Mouse (Mus musculus) small intestine, adult 2 months (tissue): ENCODE results near the gene Stub1.

Experiments used
- CTCF ChIP-seq: fragments of 200-500 bp; IDR thresholded peaks from 2 replicates; pipeline ENCODE4 v1.5.1; 2012; ENCODE audit warnings: low read depth, mild to moderate bottlenecking, control low read depth, inconsistent platforms, low read length, moderate library complexity, mixed read lengths; ENCODE audit not compliant: insufficient replicate concordance, insufficient read length; ENCODE audit errors: extremely low read depth
- POLR2A ChIP-seq: fragments of 200-500 bp; IDR thresholded peaks from 2 replicates; pipeline ENCODE4 v1.6.1; 2012; ENCODE audit warnings: low read depth, mild to moderate bottlenecking, control low read depth, inconsistent platforms, low read length, moderate library complexity

GRCm38 (mm10) chr17:25824362-25825142 is 8.7 kb downstream of the Stub1 start:
- no peak for TF ChIP-seq CTCF
- TF ChIP-seq POLR2A: no peak
